In the genomic region with DNA sequence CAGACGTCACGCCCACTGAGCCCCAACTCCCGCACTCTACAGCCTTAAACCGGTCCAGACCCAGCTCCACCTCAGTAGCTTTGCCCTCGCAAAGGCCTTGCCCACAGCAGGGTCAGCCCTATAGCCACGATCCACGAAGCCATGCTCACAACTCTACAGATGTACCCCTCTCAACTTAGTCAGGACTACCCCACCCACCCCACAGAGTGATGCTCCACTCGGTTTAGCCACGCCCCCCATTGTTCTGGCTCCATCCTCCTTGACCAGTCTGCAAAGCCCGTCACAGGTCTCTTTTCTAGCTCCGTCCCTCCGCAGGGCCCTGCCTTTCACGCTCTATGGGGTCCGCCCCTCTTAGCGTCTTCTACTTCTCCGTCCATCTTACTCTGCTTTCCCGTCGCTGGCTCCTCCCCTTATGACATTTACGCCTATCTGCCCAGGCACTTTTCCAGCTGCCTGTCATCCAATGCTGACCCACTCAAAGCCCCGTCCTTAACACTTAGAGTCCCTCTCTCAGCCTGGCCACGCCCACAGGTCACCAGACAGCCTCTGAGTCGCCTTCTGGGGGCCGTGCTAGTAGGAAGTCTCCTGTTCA, we compare ENCODE assay signal across 9 mouse cellular contexts. TPM values are rescaled to one million over a fixed set of nuclear protein-coding genes. Genes with fewer than 3 reads are reported as not detected.
DNase-seq lines count a peak whose midpoint lies in the region; ATAC-seq and TF ChIP-seq lines count a peak whose summit lies in the region.
"Had no signal": no experiment of that assay in that cellular context is flagged by ENCODE, and none has a peak within 500 bp of the region (broad histone marks: within the 10 kb centered on the region; RNA-seq: fewer than 3 reads in every experiment).

No protein-coding gene starts in this region.

- no peak overlapping the region for H3K27ac ChIP-seq in kidney, embryonic 16.5 days (ENCODE audit: low read length)
- H3K27ac ChIP-seq in embryonic facial prominence, embryonic 12.5 days, result no peak overlapping the region
- no peak overlapping the region for H3K27ac ChIP-seq in hindbrain, postnatal 0 days
- no peak overlapping the region for H3K27ac ChIP-seq in midbrain, postnatal 0 days (ENCODE audit: low read depth, low read length)

- DNase-seq in kidney, adult 18-20 months, result no peak
- peak; percentile 44 for DNase-seq in hindbrain, postnatal 0 days (ENCODE audit: low spot score)
- DNase-seq in midbrain, postnatal 0 days (ENCODE audit: low spot score), result peak; percentile 42
- no peak for DNase-seq in layer of hippocampus, adult 8-10 months (ENCODE audit: low spot score in 2 of 2)
- no peak for DNase-seq in adipocyte (ENCODE audit: low spot score)
- no peak for DNase-seq in left cerebral cortex, adult 11 months (ENCODE audit: low spot score)

- H3K4me1 ChIP-seq in kidney, embryonic 16.5 days (ENCODE audit: insufficient read depth, low read length), result peaks cover 25% of the 10 kb centered on the region
- H3K4me1 ChIP-seq in embryonic facial prominence, embryonic 12.5 days, result peaks cover 23% of the 10 kb centered on the region
- H3K4me1 ChIP-seq in hindbrain, postnatal 0 days (ENCODE audit: insufficient read depth, low read length), result no peaks in the 10 kb centered on the region
- H3K4me1 ChIP-seq in midbrain, postnatal 0 days (ENCODE audit: insufficient read depth, low read length), result no peaks in the 10 kb centered on the region

- H3K9me3 ChIP-seq in kidney, embryonic 16.5 days (ENCODE audit: low read length), result no peaks in the 10 kb centered on the region
- H3K9me3 ChIP-seq in embryonic facial prominence, embryonic 12.5 days, result no peaks in the 10 kb centered on the region; the same call in 1 of the 2 replicates
- H3K9me3 ChIP-seq in hindbrain, postnatal 0 days (ENCODE audit: low read length), result no peaks in the 10 kb centered on the region
- no peaks in the 10 kb centered on the region for H3K9me3 ChIP-seq in midbrain, postnatal 0 days (ENCODE audit: low read length)

- H3K27me3 ChIP-seq in kidney, embryonic 16.5 days (ENCODE audit: insufficient read depth, low read length), result peaks cover 100% of the 10 kb centered on the region
- peaks cover 100% of the 10 kb centered on the region for H3K27me3 ChIP-seq in embryonic facial prominence, embryonic 12.5 days
- peaks cover 98% of the 10 kb centered on the region for H3K27me3 ChIP-seq in hindbrain, postnatal 0 days (ENCODE audit: insufficient read depth, low read length)
- peaks cover 94% of the 10 kb centered on the region for H3K27me3 ChIP-seq in midbrain, postnatal 0 days (ENCODE audit: insufficient read depth, low read length)
- H3K27me3 ChIP-seq: Patski had no signal

- H3K4me2 ChIP-seq in kidney, embryonic 16.5 days (replicated peaks; ENCODE audit: low read depth, low read length), result peak overlapping the region; percentile 48
- peak overlapping the region; percentile 45 for H3K4me2 ChIP-seq in embryonic facial prominence, embryonic 12.5 days (replicated peaks)
- peak overlapping the region; percentile 56 for H3K4me2 ChIP-seq in hindbrain, postnatal 0 days (ENCODE audit: low read depth, low read length)
- peak overlapping the region; percentile 75 for H3K4me2 ChIP-seq in midbrain, postnatal 0 days (ENCODE audit: low read depth, low read length, poor library complexity, severe bottlenecking)

- 7% methylated on average over 23 of the region's 23 CpGs for WGBS in kidney, embryonic 16.5 days
- 2% methylated on average over 23 of the region's 23 CpGs for WGBS in embryonic facial prominence, embryonic 12.5 days
- 2% methylated on average over 23 of the region's 23 CpGs for WGBS in hindbrain, postnatal 0 days
- 3% methylated on average over 23 of the region's 23 CpGs for WGBS in midbrain, postnatal 0 days

- peak overlapping the region; percentile 29 for H3K4me3 ChIP-seq in kidney, embryonic 16.5 days (ENCODE audit: low read length)
- peak overlapping the region; percentile 24 for H3K4me3 ChIP-seq in embryonic facial prominence, embryonic 12.5 days
- H3K4me3 ChIP-seq in hindbrain, postnatal 0 days (ENCODE audit: low read length), result peak overlapping the region; percentile 32
- H3K4me3 ChIP-seq in midbrain, postnatal 0 days (ENCODE audit: low read depth, low read length), result peak overlapping the region; percentile 44

- ATAC-seq in kidney, embryonic 16.5 days (ENCODE audit: low FRiP score, low TSS enrichment), result peak; percentile 73
- peak; percentile 23; the same call in 1 of the 2 replicates for ATAC-seq in embryonic facial prominence, embryonic 12.5 days (ENCODE audit: insufficient number of reproducible peaks, insufficient read depth, low FRiP score, low TSS enrichment)
- peak; percentile 48 for ATAC-seq in hindbrain, postnatal 0 days
- ATAC-seq in midbrain, postnatal 0 days (ENCODE audit: low FRiP score), result peak; percentile 65
- ATAC-seq: Patski had no signal

- no peak overlapping the region for H3K9ac ChIP-seq in kidney, embryonic 16.5 days (replicated peaks; ENCODE audit: low read length)
- no peak overlapping the region for H3K9ac ChIP-seq in embryonic facial prominence, embryonic 12.5 days
- H3K9ac ChIP-seq in hindbrain, postnatal 0 days (replicated peaks; ENCODE audit: low read length), result no peak overlapping the region
- peak overlapping the region; percentile 42; the same call in 1 of the 2 replicates for H3K9ac ChIP-seq in midbrain, postnatal 0 days (replicated peaks; ENCODE audit: low read length, poor library complexity, severe bottlenecking)

- no peak for TF ChIP-seq CTCF in hindbrain, postnatal 0 days (IDR thresholded peaks at IDR 0.05; ENCODE audit: low read depth)
- no peak for TF ChIP-seq CTCF in midbrain, postnatal 0 days (IDR thresholded peaks at IDR 0.05)

- no peaks in the 10 kb centered on the region for H3K36me3 ChIP-seq in kidney, embryonic 16.5 days (ENCODE audit: insufficient read depth, low read length)
- H3K36me3 ChIP-seq in embryonic facial prominence, embryonic 12.5 days, result no peaks in the 10 kb centered on the region
- H3K36me3 ChIP-seq in hindbrain, postnatal 0 days (ENCODE audit: insufficient read depth, low read length), result no peaks in the 10 kb centered on the region
- no peaks in the 10 kb centered on the region for H3K36me3 ChIP-seq in midbrain, postnatal 0 days (ENCODE audit: insufficient read depth, low read length)

RNA-seq across cellular contexts. Expression of a gene that starts 2.8 kb away (rescaled TPM):
- 1.3 and 7.7 TPM in 2 replicates for polyA plus RNA-seq in kidney, embryonic 16.5 days (2015; fragmentation: Nextera tagmentation; extraction: Ambion mirVana)
- polyA plus RNA-seq in embryonic facial prominence, embryonic 12.5 days (2016; fragmentation: Nextera tagmentation; extraction: Ambion mirVana), result 0.39 and 0.50 TPM in 2 replicates
- total RNA-seq in hindbrain, postnatal 0 days (2014; rRNA removed), result not detected in 2 replicates
- 1.7 and 3.4 TPM in 2 replicates for polyA plus RNA-seq in hindbrain, postnatal 0 days (2015; fragmentation: Nextera tagmentation; extraction: Ambion mirVana)
- not detected in 2 replicates for total RNA-seq in midbrain, postnatal 0 days (2014; rRNA removed)
- 1.2 and 2.1 TPM in 2 replicates for polyA plus RNA-seq in midbrain, postnatal 0 days (2015; fragmentation: Nextera tagmentation; extraction: Ambion mirVana)
- total RNA-seq in layer of hippocampus, adult 8-10 months (2022), result 1 to 10 TPM; 2.1 to 6.9 (median 2.6) TPM

RNA-seq across cellular contexts. Expression of a gene that starts 10.1 kb away (rescaled TPM):
- 6.6 and 7.5 TPM in 2 replicates for polyA plus RNA-seq in kidney, embryonic 16.5 days (2015; fragmentation: Nextera tagmentation; extraction: Ambion mirVana)
- 3.4 and 4.5 TPM in 2 replicates for polyA plus RNA-seq in embryonic facial prominence, embryonic 12.5 days (2016; fragmentation: Nextera tagmentation; extraction: Ambion mirVana)
- total RNA-seq in hindbrain, postnatal 0 days (2014; rRNA removed), result 14.8 and 15.3 TPM in 2 replicates
- 7.3 and 7.4 TPM in 2 replicates for polyA plus RNA-seq in hindbrain, postnatal 0 days (2015; fragmentation: Nextera tagmentation; extraction: Ambion mirVana)
- total RNA-seq in midbrain, postnatal 0 days (2014; rRNA removed), result 9.0 and 12.3 TPM in 2 replicates
- polyA plus RNA-seq in midbrain, postnatal 0 days (2015; fragmentation: Nextera tagmentation; extraction: Ambion mirVana), result 6.4 and 7.1 TPM in 2 replicates
- total RNA-seq in layer of hippocampus, adult 8-10 months (2022), result 10 to 100 TPM in 1 of 4 experiments, 1 to 10 TPM in 3; 4.6 to 10.5 (median 7.9) TPM

RNA-seq across cellular contexts. Expression of a gene that starts 14.7 kb away (rescaled TPM):
- polyA plus RNA-seq in kidney, embryonic 16.5 days (2015; fragmentation: Nextera tagmentation; extraction: Ambion mirVana), result 0.55 and 0.94 TPM in 2 replicates
- 1.9 and 2.8 TPM in 2 replicates for polyA plus RNA-seq in embryonic facial prominence, embryonic 12.5 days (2016; fragmentation: Nextera tagmentation; extraction: Ambion mirVana)
- 81.4 and 89.1 TPM in 2 replicates for total RNA-seq in hindbrain, postnatal 0 days (2014; rRNA removed)
- polyA plus RNA-seq in hindbrain, postnatal 0 days (2015; fragmentation: Nextera tagmentation; extraction: Ambion mirVana), result 16.8 and 16.9 TPM in 2 replicates
- 69.0 and 70.8 TPM in 2 replicates for total RNA-seq in midbrain, postnatal 0 days (2014; rRNA removed)
- polyA plus RNA-seq in midbrain, postnatal 0 days (2015; fragmentation: Nextera tagmentation; extraction: Ambion mirVana), result 14.5 and 16.2 TPM in 2 replicates
- 100 to 1,000 TPM; 219 to 265 (median 239) TPM for total RNA-seq in layer of hippocampus, adult 8-10 months (2022)

RNA-seq across cellular contexts. Expression of a gene that starts 15.3 kb away (rescaled TPM):
- 3.3 and 4.2 TPM in 2 replicates for polyA plus RNA-seq in kidney, embryonic 16.5 days (2015; fragmentation: Nextera tagmentation; extraction: Ambion mirVana)
- 0.64 and 0.67 TPM in 2 replicates for polyA plus RNA-seq in embryonic facial prominence, embryonic 12.5 days (2016; fragmentation: Nextera tagmentation; extraction: Ambion mirVana)
- 0.42 and 0.50 TPM in 2 replicates for total RNA-seq in hindbrain, postnatal 0 days (2014; rRNA removed)
- 0.52 and 0.60 TPM in 2 replicates for polyA plus RNA-seq in hindbrain, postnatal 0 days (2015; fragmentation: Nextera tagmentation; extraction: Ambion mirVana)
- 0.24 and 1.6 TPM in 2 replicates for total RNA-seq in midbrain, postnatal 0 days (2014; rRNA removed)
- polyA plus RNA-seq in midbrain, postnatal 0 days (2015; fragmentation: Nextera tagmentation; extraction: Ambion mirVana), result 0.31 and 0.50 TPM in 2 replicates
- under 1 TPM; 0.47 to 0.93 (median 0.56) TPM for total RNA-seq in layer of hippocampus, adult 8-10 months (2022)

RNA-seq across cellular contexts. Expression of a gene that starts 39.3 kb away (rescaled TPM):
- 8.6 and 8.7 TPM in 2 replicates for polyA plus RNA-seq in kidney, embryonic 16.5 days (2015; fragmentation: Nextera tagmentation; extraction: Ambion mirVana)
- polyA plus RNA-seq in embryonic facial prominence, embryonic 12.5 days (2016; fragmentation: Nextera tagmentation; extraction: Ambion mirVana), result 7.4 and 8.3 TPM in 2 replicates
- 84.2 and 99.0 TPM in 2 replicates for total RNA-seq in hindbrain, postnatal 0 days (2014; rRNA removed)
- 62.2 and 65.8 TPM in 2 replicates for polyA plus RNA-seq in hindbrain, postnatal 0 days (2015; fragmentation: Nextera tagmentation; extraction: Ambion mirVana)
- 109 and 114 TPM in 2 replicates for total RNA-seq in midbrain, postnatal 0 days (2014; rRNA removed)
- 88.4 and 89.5 TPM in 2 replicates for polyA plus RNA-seq in midbrain, postnatal 0 days (2015; fragmentation: Nextera tagmentation; extraction: Ambion mirVana)
- total RNA-seq in layer of hippocampus, adult 8-10 months (2022), result 100 to 1,000 TPM in 3 of 4 experiments, 10 to 100 TPM in 1; 92.1 to 120 (median 112) TPM

Comparison
In these comparisons a context has a peak if more than half of its experiments do, and no peak if none do; other contexts are left out.
1. ATAC-seq: peak in every context shown above with its lines; median percentile 73 in kidney, embryonic 16.5 days; 65 in midbrain, postnatal 0 days; 48 in hindbrain, postnatal 0 days; 23 in embryonic facial prominence, embryonic 12.5 days.
2. DNase-seq: peak in hindbrain, postnatal 0 days (single experiment) and midbrain, postnatal 0 days (single experiment); none in kidney, adult 18-20 months (single experiment), layer of hippocampus, adult 8-10 months (0 of 2), adipocyte (single experiment) and left cerebral cortex, adult 11 months (single experiment).
3. Peak in every context shown above with its lines, with median percentiles within 50 percentile points of each other: H3K4me2 ChIP-seq and H3K4me3 ChIP-seq.